Mouse (Mus musculus) midbrain, embryonic 14.5 days (tissue): ENCODE measurements around the gene Dolk. TPM values are rescaled to one million over a fixed set of nuclear protein-coding genes. Genes with fewer than 3 reads are reported as not detected.

ENCODE experiments used
- ATAC-seq: fragments of 200-750 bp; cut with Nextera tagmentation; 2 replicates; pipeline ENCODE4 v1.8.0; 2017; ENCODE audit warnings: moderate number of reproducible peaks, moderate library complexity; ENCODE audit not compliant: low FRiP score, low TSS enrichment
- DNase-seq: peaks from one replicate; pipeline ENCODE4 v3.0.0-alpha.2; 2015
- H3K27ac ChIP-seq: fragments of 300-500 bp; sonication (generic); replicated peaks from 2 replicates; pipeline ENCODE4 v1.5.1; 2014; ENCODE audit warnings: mild to moderate bottlenecking, low read depth, low read length, moderate library complexity
- H3K27me3 ChIP-seq: fragments of 300-500 bp; sonication (generic); 2 replicates; pipeline ENCODE4 v1.6.1; 2014; ENCODE audit warnings: low read length, control low read depth, mixed read lengths; ENCODE audit not compliant: control insufficient read depth, insufficient read depth
- H3K36me3 ChIP-seq: fragments of 300-500 bp; sonication (generic); 2 replicates; pipeline ENCODE4 v1.6.1; 2014; ENCODE audit warnings: low read length, control low read depth; ENCODE audit not compliant: control insufficient read depth, insufficient read depth
- H3K4me1 ChIP-seq: fragments of 300-500 bp; sonication (generic); 2 replicates; pipeline ENCODE4 v1.6.1; 2014; ENCODE audit warnings: mild to moderate bottlenecking, antibody characterized with exemption, low read length, control low read depth; ENCODE audit not compliant: control insufficient read depth, insufficient read depth
- H3K4me2 ChIP-seq: fragments of 300-500 bp; sonication (generic); 2 replicates; pipeline ENCODE4 v1.6.1; 2014; ENCODE audit warnings: mild to moderate bottlenecking, low read length, moderate library complexity
- H3K4me3 ChIP-seq: fragments of 300-500 bp; sonication (generic); replicated peaks from 2 replicates; pipeline ENCODE4 v1.5.1; 2014; ENCODE audit warnings: low read depth, low read length
- H3K9ac ChIP-seq: fragments of 300-500 bp; sonication (generic); replicated peaks from 2 replicates; pipeline ENCODE4 v1.6.1; 2014; ENCODE audit warnings: mild to moderate bottlenecking, low read length, moderate library complexity
- H3K9me3 ChIP-seq: fragments of 300-500 bp; sonication (generic); 2 replicates; pipeline ENCODE4 v1.6.1; 2016; ENCODE audit warnings: low read length, control low read depth, mixed read lengths; ENCODE audit not compliant: control insufficient read depth
- WGBS: fragments of 180-500 bp; shearing (Covaris S2); extraction: QIAGEN DNeasy Blood & Tissue Kit; methylation state at CpG from one replicate; pipeline ENCODE4 v1.1.7; 2014; 5-methylcytosine and 5-hydroxymethylcytosine counted together
- polyA plus RNA-seq: library from polyadenylated mRNA; unstranded; fragments of >200 nt; fragmentation: Nextera tagmentation; extraction: Ambion mirVana; gene quantifications from 2 replicates; pipeline ENCODE4 v1.2.1, GENCODE M21; 2014

Gene Dolk
- polyA plus RNA-seq, 1 experiment from 2014 or later = 32.7 TPM

DNA sequence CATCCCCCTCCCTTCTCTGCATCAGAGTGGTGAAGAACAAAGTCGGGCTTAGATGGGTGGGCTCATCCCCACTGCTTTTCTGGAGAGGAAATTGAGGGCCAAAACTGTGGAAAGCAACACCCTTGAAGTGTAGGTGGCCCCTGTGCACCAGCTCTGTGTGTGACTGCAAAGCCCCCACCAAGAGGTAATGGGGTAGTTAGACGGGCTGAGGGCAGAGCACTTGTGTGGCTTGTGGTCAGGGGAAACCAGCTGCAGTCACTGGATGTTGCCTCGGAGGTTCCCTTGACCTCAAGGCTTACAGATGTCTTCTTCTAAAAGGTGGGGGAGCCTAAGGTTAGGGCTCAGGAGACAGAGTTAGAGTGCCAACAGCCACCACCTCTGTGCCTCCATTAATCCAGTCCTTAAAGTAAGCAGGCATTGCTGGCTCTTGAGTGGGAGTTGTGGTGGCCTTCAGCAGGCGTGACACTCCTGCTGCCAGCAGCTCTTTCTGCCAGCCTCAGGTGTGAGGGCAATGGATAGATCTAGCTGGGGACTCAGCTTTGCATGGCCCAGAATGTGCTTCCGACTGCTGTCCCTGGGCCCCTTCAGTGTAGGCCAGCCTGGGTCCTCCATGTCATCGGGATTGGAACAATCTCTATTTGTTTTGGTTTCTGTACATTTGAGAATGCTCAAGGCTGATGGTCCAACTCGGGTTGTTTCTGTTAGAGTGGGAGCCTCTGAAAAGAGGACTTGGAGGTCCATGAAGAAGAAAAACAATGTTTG lies 28.3 kb downstream of the Dolk start:
- peaks cover 84% of the 10 kb centered on the region for H3K36me3 ChIP-seq

DNA sequence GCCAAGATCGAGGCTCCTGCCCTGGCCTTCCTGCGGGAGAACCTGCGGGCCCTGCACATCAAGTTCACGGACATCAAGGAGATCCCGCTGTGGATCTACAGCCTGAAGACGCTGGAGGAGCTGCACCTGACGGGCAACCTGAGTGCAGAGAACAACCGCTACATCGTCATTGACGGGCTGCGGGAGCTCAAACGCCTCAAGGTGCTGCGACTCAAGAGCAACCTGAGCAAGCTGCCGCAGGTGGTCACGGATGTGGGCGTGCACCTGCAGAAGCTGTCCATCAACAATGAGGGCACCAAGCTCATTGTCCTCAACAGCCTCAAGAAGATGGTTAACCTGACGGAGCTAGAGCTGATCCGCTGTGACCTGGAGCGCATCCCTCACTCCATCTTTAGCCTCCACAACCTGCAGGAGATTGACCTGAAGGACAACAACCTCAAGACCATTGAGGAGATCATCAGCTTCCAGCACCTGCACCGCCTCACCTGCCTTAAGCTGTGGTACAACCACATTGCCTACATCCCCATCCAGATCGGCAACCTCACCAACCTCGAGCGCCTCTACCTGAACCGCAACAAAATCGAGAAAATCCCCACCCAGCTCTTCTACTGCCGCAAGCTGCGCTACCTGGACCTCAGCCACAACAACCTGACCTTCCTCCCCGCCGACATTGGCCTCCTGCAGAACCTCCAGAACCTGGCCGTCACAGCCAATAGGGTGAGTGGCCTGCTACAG lies 29.4 kb downstream of the Dolk start:
- Histone ChIP-seq H3K27ac (no peak overlapping the region), H3K36me3 (peaks cover 85% of the 10 kb centered on the region), H3K9me3 (no peaks in the 10 kb centered on the region), H3K4me2 (no peak overlapping the region), H3K27me3 (no peaks in the 10 kb centered on the region), H3K9ac (no peak overlapping the region), H3K4me1 (no peaks in the 10 kb centered on the region), H3K4me3 (no peak overlapping the region)
- WGBS = 96% methylated on average over 30 of the region's 30 CpGs
- ATAC-seq (no peak), DNase-seq (no peak)

More for the DNA sequence above, 28.3 kb downstream of the Dolk start:
- DNase-seq = no peak
- H3K9ac ChIP-seq = no peak overlapping the region
- H3K4me2 ChIP-seq = no peak overlapping the region
- no peaks in the 10 kb centered on the region for H3K9me3 ChIP-seq
- ATAC-seq = no peak
- H3K27me3 ChIP-seq = no peaks in the 10 kb centered on the region
- WGBS = 96% methylated on average over 7 of the region's 7 CpGs
- H3K4me3 ChIP-seq = no peak overlapping the region
- no peak overlapping the region for H3K27ac ChIP-seq
- H3K4me1 ChIP-seq = no peaks in the 10 kb centered on the region

DNA sequence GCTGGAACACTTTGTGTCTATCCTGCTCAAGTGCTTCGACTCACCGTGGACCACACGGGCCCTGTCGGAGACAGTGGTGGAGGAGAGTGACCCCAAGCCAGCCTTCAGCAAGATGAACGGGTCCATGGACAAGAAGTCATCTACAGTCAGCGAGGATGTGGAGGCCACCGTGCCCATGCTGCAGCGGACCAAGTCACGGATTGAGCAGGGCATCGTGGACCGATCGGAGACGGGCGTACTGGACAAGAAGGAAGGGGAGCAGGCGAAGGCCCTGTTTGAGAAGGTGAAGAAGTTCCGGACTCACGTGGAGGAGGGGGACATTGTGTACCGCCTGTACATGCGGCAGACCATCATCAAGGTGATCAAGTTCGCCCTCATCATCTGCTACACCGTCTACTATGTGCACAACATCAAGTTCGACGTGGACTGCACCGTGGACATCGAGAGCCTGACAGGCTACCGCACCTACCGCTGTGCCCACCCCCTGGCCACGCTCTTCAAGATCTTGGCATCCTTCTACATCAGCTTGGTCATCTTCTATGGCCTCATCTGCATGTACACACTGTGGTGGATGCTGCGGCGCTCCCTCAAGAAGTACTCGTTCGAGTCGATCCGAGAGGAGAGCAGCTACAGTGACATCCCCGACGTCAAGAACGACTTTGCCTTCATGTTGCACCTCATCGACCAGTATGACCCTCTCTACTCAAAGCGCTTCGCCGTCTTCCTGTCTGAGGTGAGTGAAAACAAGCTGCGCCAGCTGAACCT lies 30.3 kb downstream of the Dolk start:
- ATAC-seq = no peak
- WGBS = 98% methylated on average over 42 of the region's 42 CpGs
- no peaks in the 10 kb centered on the region for H3K9me3 ChIP-seq

DNA sequence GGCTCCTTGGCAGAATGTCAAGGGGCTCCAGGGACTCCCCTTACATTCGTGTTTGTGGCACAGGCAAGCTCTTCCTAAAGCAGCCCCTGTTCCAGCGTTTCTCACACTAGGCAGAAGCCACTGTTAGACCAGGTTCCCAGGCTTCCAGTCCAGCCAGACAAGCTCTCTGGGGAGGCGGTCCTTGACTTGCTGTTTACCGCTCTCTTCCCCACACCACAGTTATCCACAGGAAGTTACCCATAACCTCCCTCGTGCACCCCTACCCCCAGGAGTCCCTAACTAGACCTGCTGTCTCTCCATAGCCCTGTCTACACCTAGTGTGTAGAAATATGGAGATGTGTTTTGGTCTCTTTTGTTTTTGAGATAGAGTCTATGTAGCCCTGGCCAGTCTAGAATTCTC lies 32.3 kb downstream of the Dolk start:
- Histone ChIP-seq H3K4me2 (no peak overlapping the region), H3K36me3 (peaks cover 79% of the 10 kb centered on the region), H3K9ac (no peak overlapping the region), H3K27ac (no peak overlapping the region), H3K27me3 (no peaks in the 10 kb centered on the region), H3K9me3 (no peaks in the 10 kb centered on the region), H3K4me3 (no peak overlapping the region), H3K4me1 (no peaks in the 10 kb centered on the region)
- ATAC-seq = no peak
- DNase-seq = no peak
- 86% methylated on average over 5 of the region's 5 CpGs for WGBS

More for the DNA sequence above, 30.3 kb downstream of the Dolk start:
- no peak for DNase-seq
- Histone ChIP-seq H3K27ac (no peak overlapping the region), H3K36me3 (peaks cover 81% of the 10 kb centered on the region), H3K27me3 (no peaks in the 10 kb centered on the region), H3K4me3 (no peak overlapping the region), H3K4me1 (no peaks in the 10 kb centered on the region), H3K9ac (no peak overlapping the region), H3K4me2 (no peak overlapping the region)

DNA sequence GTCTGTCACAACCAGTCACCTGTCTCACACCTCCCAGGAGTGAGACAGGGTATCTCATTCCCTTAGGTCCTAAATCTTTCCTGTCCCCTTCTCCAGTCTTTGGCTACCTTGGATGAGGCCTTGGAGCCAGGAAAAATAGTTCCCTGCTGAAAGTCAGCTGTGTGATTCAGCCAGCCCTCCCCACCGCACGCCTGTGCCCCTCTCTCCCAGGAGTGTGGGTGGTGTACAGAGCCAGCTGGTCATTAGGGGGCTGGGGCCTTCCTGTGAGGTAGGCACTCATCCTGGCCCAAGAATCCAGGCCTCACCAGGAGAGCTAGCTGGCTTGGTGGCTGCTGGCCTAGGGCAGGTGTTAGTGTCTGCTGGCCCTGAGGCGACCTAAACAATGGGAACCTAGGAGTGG lies 33.6 kb downstream of the Dolk start:
- H3K4me1 ChIP-seq = no peaks in the 10 kb centered on the region
- ATAC-seq (no peak), DNase-seq (no peak)
- no peaks in the 10 kb centered on the region for H3K9me3 ChIP-seq
- H3K27ac ChIP-seq = no peak overlapping the region
- no peaks in the 10 kb centered on the region for H3K27me3 ChIP-seq
- no peak overlapping the region for H3K4me3 ChIP-seq
- H3K9ac ChIP-seq = no peak overlapping the region
- WGBS = 82% methylated on average over 3 of the region's 3 CpGs
- peaks cover 76% of the 10 kb centered on the region for H3K36me3 ChIP-seq
- no peak overlapping the region for H3K4me2 ChIP-seq

DNA sequence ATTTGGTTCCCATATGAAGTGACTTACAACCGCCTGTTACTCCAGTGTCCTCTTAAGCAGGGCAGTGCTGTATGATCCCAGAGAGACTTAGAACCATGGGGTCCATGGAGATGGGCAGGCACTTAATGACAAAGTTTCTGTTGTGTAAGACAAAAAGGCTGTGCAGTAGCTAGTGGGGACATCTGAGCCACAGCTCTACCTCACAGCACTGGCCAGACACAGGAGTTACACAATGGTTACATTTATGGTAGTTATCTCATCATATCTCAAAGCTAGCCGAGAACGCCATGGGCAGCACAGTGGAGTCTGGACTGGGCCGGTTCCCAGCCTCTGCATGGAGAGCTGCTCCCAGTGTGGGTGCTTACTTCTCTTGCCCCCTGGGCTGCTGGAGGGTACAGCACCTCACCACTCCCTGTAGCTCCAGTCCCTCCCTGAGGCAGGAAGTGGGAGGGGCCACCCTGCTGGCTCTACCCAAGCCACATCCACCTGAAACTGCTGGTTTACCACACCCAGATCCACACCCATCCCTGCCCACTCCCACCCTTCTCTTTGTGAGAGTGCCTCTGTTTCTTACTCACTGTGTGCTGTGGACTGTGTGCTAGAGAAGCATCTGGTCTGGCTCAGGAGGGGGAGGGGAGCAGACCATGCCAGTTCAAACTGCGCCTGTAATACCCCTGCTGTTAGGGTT lies 34.6 kb downstream of the Dolk start:
- ATAC-seq (no peak), DNase-seq (no peak)
- Histone ChIP-seq H3K4me3 (no peak overlapping the region), H3K9ac (no peak overlapping the region), H3K36me3 (peaks cover 72% of the 10 kb centered on the region), H3K27me3 (no peaks in the 10 kb centered on the region), H3K4me1 (no peaks in the 10 kb centered on the region), H3K9me3 (no peaks in the 10 kb centered on the region), H3K4me2 (no peak overlapping the region), H3K27ac (no peak overlapping the region)
- WGBS = 90% methylated on average over 5 of the region's 5 CpGs

DNA sequence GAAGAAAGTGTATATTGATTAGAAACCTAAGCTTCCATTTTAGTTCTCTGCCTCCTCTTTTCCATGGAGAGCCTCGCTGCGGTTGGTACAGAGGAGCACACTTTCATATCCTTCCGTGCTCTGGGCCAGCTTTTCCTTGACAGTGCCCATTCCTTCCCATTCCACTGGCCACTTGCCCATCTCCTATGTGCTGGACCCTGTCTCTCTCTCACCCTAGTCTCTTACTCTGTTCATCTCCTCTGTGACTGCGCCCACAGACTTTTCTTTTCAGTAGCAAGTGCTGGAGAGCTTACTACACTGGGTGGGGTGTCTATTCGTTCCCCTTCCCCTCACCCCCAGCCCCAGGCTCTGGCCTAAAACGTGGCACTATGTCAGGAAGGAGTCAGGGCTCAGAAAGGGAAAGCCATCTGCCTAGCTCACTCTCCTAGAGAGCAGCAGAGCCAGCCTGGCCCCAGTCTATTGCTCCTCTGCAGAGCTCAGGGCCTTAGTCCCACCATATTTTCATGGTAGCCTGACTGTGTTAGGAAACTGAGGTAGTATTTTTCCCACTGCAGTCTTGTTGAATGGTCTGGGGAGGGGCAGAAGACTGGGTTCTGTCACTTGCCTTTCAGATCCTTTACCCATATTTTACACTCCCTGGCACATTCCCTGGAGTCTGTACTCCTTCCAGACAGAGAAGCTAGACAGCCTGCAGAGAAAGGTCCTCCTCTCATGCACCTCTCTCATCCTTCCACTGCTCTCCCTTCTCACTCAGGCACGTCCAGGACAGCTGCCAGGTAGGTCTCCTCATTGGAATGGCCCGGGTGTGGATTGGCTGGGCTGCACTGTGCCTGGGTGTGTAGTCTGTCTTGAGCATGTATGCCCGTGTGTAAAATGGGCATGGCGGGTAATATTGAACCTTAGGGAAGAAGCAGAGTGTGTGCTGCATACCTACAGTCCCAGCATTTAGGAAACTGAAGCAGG lies 35.7 kb downstream of the Dolk start:
- Histone ChIP-seq H3K4me3 (no peak overlapping the region), H3K27ac (no peak overlapping the region), H3K4me2 (no peak overlapping the region), H3K36me3 (peaks cover 61% of the 10 kb centered on the region), H3K9ac (no peak overlapping the region), H3K9me3 (no peaks in the 10 kb centered on the region), H3K27me3 (no peaks in the 10 kb centered on the region), H3K4me1 (no peaks in the 10 kb centered on the region)
- 89% methylated on average over 10 of the region's 10 CpGs for WGBS
- ATAC-seq = no peak
- DNase-seq = no peak
